Comparison of ENCODE assay signal across 8 mouse cellular contexts in genomic region chr3:108856386-108857123, GRCm38 (mm10). TPM values are rescaled to one million over a fixed set of nuclear protein-coding genes. Genes with fewer than 3 reads are reported as not detected.
DNase-seq lines count a peak whose midpoint lies in the region; ATAC-seq and TF ChIP-seq lines count a peak whose summit lies in the region.

No protein-coding gene starts in this region.

- H3K4me2 ChIP-seq in midbrain, postnatal 0 days (ENCODE audit: low read depth, low read length, poor library complexity, severe bottlenecking) = no peak overlapping the region
- no peak overlapping the region for H3K4me2 ChIP-seq in midbrain, embryonic 16.5 days (ENCODE audit: low read length)
- no peak overlapping the region for H3K4me2 ChIP-seq in lung, embryonic 15.5 days

- H3K9ac ChIP-seq in midbrain, postnatal 0 days (replicated peaks; ENCODE audit: low read length, poor library complexity, severe bottlenecking) = no peak overlapping the region
- H3K9ac ChIP-seq in midbrain, embryonic 16.5 days (ENCODE audit: low read depth, low read length) = no peak overlapping the region
- H3K9ac ChIP-seq in lung, embryonic 15.5 days = no peak overlapping the region

- no peaks in the 10 kb centered on the region for H3K27me3 ChIP-seq in midbrain, postnatal 0 days (ENCODE audit: insufficient read depth, low read length)
- no peaks in the 10 kb centered on the region for H3K27me3 ChIP-seq in midbrain, embryonic 16.5 days (ENCODE audit: control insufficient read depth, insufficient read depth, low read depth, low read length)
- no peaks in the 10 kb centered on the region for H3K27me3 ChIP-seq in lung, embryonic 15.5 days

- peak; percentile 59 for TF ChIP-seq CTCF in midbrain, postnatal 0 days (IDR thresholded peaks at IDR 0.05)
- TF ChIP-seq CTCF in bone marrow macrophage, adult 2 months (IDR thresholded peaks at IDR 0.05; ENCODE audit: low read depth, low read length) = no peak

- H3K36me3 ChIP-seq in midbrain, postnatal 0 days (ENCODE audit: insufficient read depth, low read length) = no peaks in the 10 kb centered on the region
- H3K36me3 ChIP-seq in midbrain, embryonic 16.5 days (ENCODE audit: control insufficient read depth, insufficient read depth, low read length) = no peaks in the 10 kb centered on the region
- H3K36me3 ChIP-seq in lung, embryonic 15.5 days = no peaks in the 10 kb centered on the region

- ATAC-seq in midbrain, postnatal 0 days (ENCODE audit: low FRiP score) = no peak
- no peak for ATAC-seq in midbrain, embryonic 16.5 days
- ATAC-seq in inflammation-experienced regulatory T-cells, adult 6 months = peak; percentile 75
- ATAC-seq in lung, embryonic 15.5 days (ENCODE audit: borderline replicate concordance, extremely low read depth, low FRiP score, low TSS enrichment) = no peak

- no peak for TF ChIP-seq POLR2A in bone marrow macrophage, adult 2 months (IDR thresholded peaks at IDR 0.05; ENCODE audit: borderline replicate concordance, low read depth, low read length)

- no peak overlapping the region for H3K27ac ChIP-seq in midbrain, postnatal 0 days (ENCODE audit: low read depth, low read length)
- H3K27ac ChIP-seq in midbrain, embryonic 16.5 days (ENCODE audit: low read length) = no peak overlapping the region
- peak overlapping the region; percentile 94 for H3K27ac ChIP-seq in bone marrow macrophage, adult 2 months (ENCODE audit: insufficient read depth, low read depth, low read length)
- peak overlapping the region; percentile 76 for H3K27ac ChIP-seq in lung, embryonic 15.5 days

- no peaks in the 10 kb centered on the region for H3K9me3 ChIP-seq in midbrain, postnatal 0 days (ENCODE audit: low read length)
- H3K9me3 ChIP-seq in midbrain, embryonic 16.5 days (replicated peaks; ENCODE audit: control insufficient read depth, low read length, poor library complexity, severe bottlenecking) = no peaks in the 10 kb centered on the region
- no peaks in the 10 kb centered on the region for H3K9me3 ChIP-seq in lung, embryonic 15.5 days

- no peak overlapping the region for H3K4me3 ChIP-seq in midbrain, postnatal 0 days (ENCODE audit: low read depth, low read length)
- no peak overlapping the region for H3K4me3 ChIP-seq in midbrain, embryonic 16.5 days (ENCODE audit: low read depth, low read length)
- H3K4me3 ChIP-seq in bone marrow macrophage, adult 2 months (ENCODE audit: insufficient read depth, low read length) = no peak overlapping the region
- no peak overlapping the region for H3K4me3 ChIP-seq in lung, embryonic 15.5 days

- DNase-seq in midbrain, postnatal 0 days (ENCODE audit: low spot score) = peak; percentile 19
- DNase-seq in yolk sac, embryonic 10.5 days (ENCODE audit: low spot score) = peak; percentile 19
- DNase-seq in layer of hippocampus, adult 11-12 months (ENCODE audit: low spot score) = no peak
- no peak for DNase-seq in adipocyte (ENCODE audit: low spot score)

- 32% methylated on average over 8 of the region's 8 CpGs for WGBS in midbrain, postnatal 0 days
- 37% methylated on average over 8 of the region's 8 CpGs for WGBS in midbrain, embryonic 16.5 days
- 49% methylated on average over 8 of the region's 8 CpGs for WGBS in lung, embryonic 15.5 days

- peaks cover 6% of the 10 kb centered on the region for H3K4me1 ChIP-seq in midbrain, postnatal 0 days (ENCODE audit: insufficient read depth, low read length)
- H3K4me1 ChIP-seq in midbrain, embryonic 16.5 days (ENCODE audit: control insufficient read depth, insufficient read depth, low read length) = peaks cover 9% of the 10 kb centered on the region
- peaks cover 82% of the 10 kb centered on the region for H3K4me1 ChIP-seq in bone marrow macrophage, adult 2 months (ENCODE audit: control insufficient read depth, insufficient read depth, low read length)
- peaks cover 55% of the 10 kb centered on the region for H3K4me1 ChIP-seq in lung, embryonic 15.5 days

RNA-seq across cellular contexts. Expression of gene Stxbp3, which starts 16.2 kb away (rescaled TPM):
- 8.8 and 12.3 TPM in 2 replicates for total RNA-seq in midbrain, postnatal 0 days (2014; rRNA removed)
- polyA plus RNA-seq in midbrain, postnatal 0 days (2015; fragmentation: Nextera tagmentation; extraction: Ambion mirVana) = 10.7 and 11.7 TPM in 2 replicates
- 16.2 and 16.9 TPM in 2 replicates for polyA plus RNA-seq in midbrain, embryonic 16.5 days (2015; fragmentation: Nextera tagmentation; extraction: Ambion mirVana)
- polyA plus RNA-seq in bone marrow macrophage, adult 2 months (2012; ENCODE audit: insufficient read depth, insufficient read length, missing spikeins) = 128 and 141 TPM in 2 replicates
- polyA plus RNA-seq in inflammation-experienced regulatory T-cells, adult 6 months (2017; shearing (Covaris generic)) = 10 to 100 TPM; 72.7 to 91.3 (median 78.2) TPM
- polyA plus RNA-seq in lung, embryonic 15.5 days (2015; fragmentation: Nextera tagmentation; extraction: Ambion mirVana) = 38.8 and 43.1 TPM in 2 replicates

RNA-seq across cellular contexts. Expression of gene Fndc7, which starts 33.3 kb away (rescaled TPM):
- total RNA-seq in midbrain, postnatal 0 days (2014; rRNA removed) = not detected in 2 replicates
- polyA plus RNA-seq in midbrain, postnatal 0 days (2015; fragmentation: Nextera tagmentation; extraction: Ambion mirVana) = 0.09 TPM in 1 of 2 replicates, not detected in the other
- polyA plus RNA-seq in midbrain, embryonic 16.5 days (2015; fragmentation: Nextera tagmentation; extraction: Ambion mirVana) = 0.08 TPM in 1 of 2 replicates, not detected in the other
- 0.51 and 1.0 TPM in 2 replicates for polyA plus RNA-seq in bone marrow macrophage, adult 2 months (2012; ENCODE audit: insufficient read depth, insufficient read length, missing spikeins)
- polyA plus RNA-seq in inflammation-experienced regulatory T-cells, adult 6 months (2017; shearing (Covaris generic)) = under 1 TPM in 1 of 3 experiments, not detected in 2; 0.21 TPM
- polyA plus RNA-seq in lung, embryonic 15.5 days (2015; fragmentation: Nextera tagmentation; extraction: Ambion mirVana) = 0.23 and 0.42 TPM in 2 replicates

RNA-seq across cellular contexts. Expression of gene Prpf38b, which starts 55.0 kb away (rescaled TPM):
- total RNA-seq in midbrain, postnatal 0 days (2014; rRNA removed) = 33.5 and 36.9 TPM in 2 replicates
- polyA plus RNA-seq in midbrain, postnatal 0 days (2015; fragmentation: Nextera tagmentation; extraction: Ambion mirVana) = 32.5 and 42.2 TPM in 2 replicates
- 54.2 and 56.8 TPM in 2 replicates for polyA plus RNA-seq in midbrain, embryonic 16.5 days (2015; fragmentation: Nextera tagmentation; extraction: Ambion mirVana)
- polyA plus RNA-seq in bone marrow macrophage, adult 2 months (2012; ENCODE audit: insufficient read depth, insufficient read length, missing spikeins) = 198 and 227 TPM in 2 replicates
- 100 to 1,000 TPM in 2 of 3 experiments, 10 to 100 TPM in 1; 89.4 to 147 (median 131) TPM for polyA plus RNA-seq in inflammation-experienced regulatory T-cells, adult 6 months (2017; shearing (Covaris generic))
- polyA plus RNA-seq in lung, embryonic 15.5 days (2015; fragmentation: Nextera tagmentation; extraction: Ambion mirVana) = 73.4 and 81.9 TPM in 2 replicates

Comparison
In these comparisons a context has a peak if more than half of its experiments do, and no peak if none do; other contexts are left out.
1. DNase-seq: peak in midbrain, postnatal 0 days (single experiment) and yolk sac, embryonic 10.5 days (single experiment); none in layer of hippocampus, adult 11-12 months (single experiment) and adipocyte (single experiment).
2. H3K27ac ChIP-seq: peak in bone marrow macrophage, adult 2 months (single experiment) and lung, embryonic 15.5 days (single experiment); none in midbrain, postnatal 0 days (single experiment) and midbrain, embryonic 16.5 days (single experiment).